Mouse (Mus musculus): ENCODE results near the gene Pbp2.

The Pbp2 gene

DNA sequence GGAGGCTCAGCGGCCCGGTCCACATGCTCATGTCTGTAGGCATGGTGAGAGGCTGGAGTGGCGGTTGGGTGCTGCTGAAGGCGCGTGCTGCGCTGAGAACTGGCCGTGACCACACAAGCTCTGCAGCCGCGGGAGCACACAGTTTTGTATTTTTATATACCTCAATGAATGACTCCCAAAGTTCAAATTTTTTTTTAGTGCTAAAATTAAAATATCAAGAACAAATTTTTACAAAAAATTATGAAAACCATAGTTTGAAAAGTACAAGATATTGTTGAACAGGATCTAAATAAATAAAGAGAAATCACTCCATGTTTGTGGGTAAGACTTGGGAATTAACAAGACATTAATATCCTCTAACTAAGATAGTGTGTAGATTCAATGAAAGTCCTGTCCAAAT, at the start of gene Pbp2:
Gene Pbp2 (minus strand): TSS at position 101 of the 400 bp plus-strand sequence.
- no peak for DNase-seq

DNA sequence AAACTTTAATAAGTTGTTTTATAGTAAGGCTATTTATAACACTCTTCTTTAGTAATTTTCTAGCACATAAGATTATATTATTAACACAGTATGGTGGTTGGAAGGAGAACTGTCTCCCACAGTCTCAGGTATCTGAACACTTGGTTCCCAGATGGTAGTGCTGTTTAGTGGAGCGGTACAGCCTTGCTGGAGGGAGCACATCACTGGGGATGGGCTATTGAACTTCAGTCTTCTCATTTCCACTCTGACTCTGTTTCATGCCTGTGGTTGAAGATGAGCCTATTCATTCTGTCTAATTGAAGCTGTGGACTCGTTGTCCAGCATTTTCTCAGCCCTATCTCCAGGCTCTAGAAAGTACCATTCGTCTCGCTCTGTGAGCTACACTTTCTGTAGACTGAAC, 44.7 kb upstream of the Pbp2 start:
- no peak for DNase-seq

DNA sequence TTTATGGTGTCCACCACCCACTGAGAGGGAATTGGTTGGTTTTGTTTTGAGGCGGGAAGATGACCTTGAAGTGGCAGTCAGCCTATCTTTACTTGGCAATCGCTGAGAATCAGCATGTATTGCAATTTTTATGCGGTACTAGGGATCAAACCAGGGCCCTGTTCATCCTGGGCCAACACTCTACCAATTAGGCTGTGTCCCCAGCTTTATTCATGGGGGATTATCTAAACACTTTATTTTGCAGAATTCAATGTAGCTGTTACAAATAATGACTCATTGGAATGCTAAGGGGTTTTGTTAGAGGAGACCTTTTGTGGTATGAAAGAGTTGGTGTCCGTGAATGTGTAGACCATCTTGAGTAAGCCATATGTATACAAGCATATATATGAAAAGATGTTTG, 42.3 kb upstream of the Pbp2 start:
- DNase-seq: no peak

DNA sequence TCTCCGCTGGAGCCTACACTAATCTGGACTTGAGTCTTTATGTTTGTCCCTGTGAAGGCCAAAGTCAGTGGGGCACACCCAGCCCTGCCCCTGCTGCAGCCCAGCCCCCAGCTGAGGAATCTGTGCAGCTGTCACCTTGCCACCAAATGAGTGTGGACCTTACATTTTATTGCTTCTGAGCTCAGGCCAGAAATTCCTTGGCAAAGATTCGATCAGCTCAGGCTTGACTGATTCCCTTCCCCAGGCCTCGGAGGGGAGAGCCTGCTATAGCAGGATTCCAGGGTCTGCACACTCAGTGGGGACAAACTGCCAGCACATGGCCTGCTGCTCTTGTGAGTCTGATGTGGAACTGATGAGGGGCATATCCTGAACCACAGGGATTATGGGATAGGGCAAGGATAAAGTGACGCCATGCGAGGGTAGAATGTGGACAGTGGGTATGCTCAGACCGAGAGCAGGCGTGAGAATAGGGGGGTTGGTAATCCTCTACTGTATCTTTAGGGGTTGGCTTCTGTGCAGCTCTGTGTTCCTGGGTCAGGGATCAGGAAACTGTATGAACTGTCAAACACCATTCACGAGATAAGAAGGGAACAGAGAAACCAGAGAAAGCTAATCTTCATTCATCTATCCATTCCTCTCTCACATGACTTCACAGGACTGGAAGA, 41.6 kb upstream of the Pbp2 start:
- peak; percentile 51 for DNase-seq

DNA sequence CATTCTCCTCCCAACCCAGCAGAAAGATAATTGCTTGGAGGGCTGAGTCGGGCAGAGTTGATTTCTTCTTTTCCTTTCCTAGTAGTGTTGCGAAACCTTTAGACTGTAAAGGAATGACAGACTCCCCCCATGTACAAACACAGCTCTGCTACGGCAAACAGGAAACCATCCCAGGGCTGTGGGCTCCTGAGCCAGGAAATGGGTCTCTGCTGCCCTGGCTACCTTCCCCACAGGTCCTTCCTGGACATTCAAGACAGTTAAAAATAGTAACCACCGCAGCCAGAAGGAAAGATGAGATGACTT, 30.8 kb upstream of the Pbp2 start:
- no peak for DNase-seq

DNA sequence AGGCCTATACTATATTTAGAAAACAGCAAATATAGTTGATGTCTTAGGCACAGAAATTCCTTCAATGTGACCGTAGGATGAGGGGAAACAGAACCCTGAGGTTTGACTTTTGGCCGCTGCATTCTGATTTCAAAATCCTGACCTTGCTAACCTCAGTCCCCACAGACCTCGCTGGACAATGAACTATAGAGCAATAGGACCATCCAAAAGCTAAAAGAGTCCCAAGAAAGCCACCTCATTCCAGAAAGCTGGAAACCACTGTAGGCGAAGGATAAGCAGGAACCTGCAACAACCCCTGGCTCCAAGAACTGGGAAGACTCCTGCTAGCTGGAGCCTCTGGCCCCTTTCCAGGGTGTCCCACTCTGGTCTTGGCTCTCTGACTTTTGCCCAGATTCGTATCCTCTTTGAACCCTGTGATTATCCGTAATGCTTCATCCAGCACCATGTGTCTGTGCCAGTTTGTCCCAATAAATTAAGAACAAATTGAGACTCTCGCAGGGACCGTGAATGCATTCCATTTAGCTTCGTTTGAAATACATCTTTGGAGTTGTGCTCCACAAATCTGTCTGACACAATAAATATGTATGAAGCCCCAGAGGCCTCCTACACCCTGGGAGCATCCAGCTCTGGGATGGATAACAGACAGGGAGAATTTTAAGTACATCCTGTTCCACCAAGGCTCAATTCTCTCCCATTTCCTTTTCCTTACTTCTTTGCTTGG, 30.3 kb upstream of the Pbp2 start:
- DNase-seq: no peak

DNA sequence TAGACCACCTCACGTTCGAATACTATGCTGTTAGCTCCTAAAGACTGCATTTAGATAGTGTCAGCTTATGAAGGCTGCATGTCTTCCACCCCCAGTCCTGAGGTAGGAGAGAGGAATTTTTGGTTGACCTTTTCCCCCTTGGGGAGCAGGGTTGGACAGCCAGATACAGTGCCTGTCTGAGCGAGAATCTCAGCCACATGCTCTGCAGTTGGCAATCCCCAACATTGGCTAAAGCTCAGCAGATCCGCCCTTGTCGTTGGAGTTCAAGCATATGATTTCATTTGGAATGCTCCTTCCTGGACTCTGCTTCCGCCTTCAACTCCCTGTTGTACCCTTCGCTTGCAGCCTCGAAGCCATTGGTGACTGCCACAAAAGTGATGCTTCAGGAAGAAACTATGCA, 26.2 kb upstream of the Pbp2 start:
- DNase-seq: no peak

DNA sequence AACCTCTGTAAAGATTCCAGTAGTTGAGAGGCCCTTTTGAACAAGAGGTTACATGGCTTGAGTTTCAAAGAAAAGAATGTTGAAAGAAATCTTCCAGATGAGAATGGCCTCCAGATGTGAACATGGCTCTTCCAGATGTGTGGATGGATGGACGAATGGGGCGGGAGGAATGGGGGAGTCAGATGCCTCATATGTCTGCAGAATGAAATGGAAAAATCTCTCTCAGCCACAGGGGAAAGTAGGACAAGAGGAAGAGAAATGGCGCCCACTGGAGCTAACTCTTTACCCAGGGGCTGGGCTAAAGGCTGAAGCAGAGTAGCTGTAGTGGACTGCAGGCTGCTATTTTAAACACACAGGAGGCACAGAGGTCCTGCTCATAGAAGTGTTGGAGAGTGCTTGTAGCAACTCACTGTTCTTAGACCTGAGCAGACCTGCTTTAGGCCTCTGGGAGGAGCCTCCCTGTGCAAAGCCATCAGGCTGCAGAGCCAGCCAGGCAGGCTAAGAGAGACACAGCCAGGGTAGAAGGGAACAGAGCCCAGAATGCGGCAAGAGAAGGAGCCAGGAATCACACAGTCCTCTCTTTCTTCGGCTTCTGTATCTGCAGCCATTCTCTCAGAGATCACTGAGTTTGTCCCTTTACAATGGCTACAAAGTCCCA, 23.9 kb upstream of the Pbp2 start:
- no peak for DNase-seq

DNA sequence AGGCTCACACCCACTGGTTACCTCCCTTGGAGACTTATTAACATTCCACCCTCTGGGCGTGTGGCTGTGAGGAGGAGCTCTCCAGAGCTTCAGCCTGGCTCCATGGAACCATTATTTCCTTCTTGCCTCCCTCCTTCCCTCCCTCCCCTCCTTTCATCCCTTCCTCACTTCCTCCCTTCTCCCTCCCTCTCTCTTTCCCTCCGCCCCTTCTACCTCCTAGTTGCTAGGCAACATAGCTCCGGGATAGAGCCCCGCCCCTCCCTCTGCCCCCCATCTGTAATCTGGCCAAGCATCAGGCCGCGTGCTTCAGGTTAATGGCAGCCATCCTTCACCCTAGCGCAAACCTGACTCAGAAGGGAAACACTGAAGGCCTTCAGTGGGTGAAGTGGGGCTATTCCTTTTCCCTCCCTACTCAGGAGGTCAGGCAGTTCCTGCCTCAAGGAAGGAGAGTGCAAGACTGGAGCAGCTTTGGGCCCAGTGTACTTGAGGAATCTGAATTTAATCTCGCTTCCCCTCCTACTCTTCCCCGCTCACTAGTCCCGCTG, 22.6 kb upstream of the Pbp2 start:
- peak; percentile 65 for DNase-seq

DNA sequence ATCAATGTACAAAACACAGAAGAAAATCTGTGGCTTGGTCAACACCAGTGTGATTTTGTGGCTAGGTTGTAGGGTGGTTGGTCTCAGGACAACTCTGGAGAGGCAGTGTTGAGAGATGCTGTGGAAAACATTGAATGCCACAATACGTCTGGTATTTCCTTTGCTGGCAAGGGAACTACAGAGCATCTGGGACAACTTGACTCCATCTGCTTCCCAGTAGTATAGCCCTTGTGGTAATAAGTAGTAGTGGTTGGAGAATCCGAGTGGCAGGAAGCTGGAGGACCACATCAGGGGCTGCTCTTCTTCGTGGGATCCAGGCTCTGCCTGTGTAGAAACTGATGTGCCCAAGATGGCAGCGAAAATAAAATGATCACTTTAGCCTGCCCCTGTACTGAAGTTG, 21.7 kb upstream of the Pbp2 start:
- DNase-seq: no peak

DNA sequence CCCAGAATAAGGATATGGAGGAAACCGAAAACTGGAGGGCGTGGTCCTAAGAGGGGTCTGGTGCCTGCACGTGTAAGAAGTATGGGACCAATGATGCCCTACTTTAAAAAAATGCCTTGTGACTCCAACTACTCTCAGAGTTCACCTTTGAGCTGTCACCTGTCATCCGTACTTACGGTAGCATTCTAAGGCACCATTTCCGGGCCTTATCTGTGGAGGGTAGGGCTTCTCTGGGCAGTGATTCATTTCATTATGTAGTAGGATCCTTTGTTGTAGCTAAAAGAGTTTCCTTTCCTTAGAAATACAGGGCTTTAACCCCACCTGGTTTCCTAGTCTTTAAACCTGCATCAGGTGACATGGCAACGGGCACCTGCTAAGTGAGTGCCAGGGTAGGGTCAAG, 16.6 kb upstream of the Pbp2 start:
- DNase-seq: no peak

DNA sequence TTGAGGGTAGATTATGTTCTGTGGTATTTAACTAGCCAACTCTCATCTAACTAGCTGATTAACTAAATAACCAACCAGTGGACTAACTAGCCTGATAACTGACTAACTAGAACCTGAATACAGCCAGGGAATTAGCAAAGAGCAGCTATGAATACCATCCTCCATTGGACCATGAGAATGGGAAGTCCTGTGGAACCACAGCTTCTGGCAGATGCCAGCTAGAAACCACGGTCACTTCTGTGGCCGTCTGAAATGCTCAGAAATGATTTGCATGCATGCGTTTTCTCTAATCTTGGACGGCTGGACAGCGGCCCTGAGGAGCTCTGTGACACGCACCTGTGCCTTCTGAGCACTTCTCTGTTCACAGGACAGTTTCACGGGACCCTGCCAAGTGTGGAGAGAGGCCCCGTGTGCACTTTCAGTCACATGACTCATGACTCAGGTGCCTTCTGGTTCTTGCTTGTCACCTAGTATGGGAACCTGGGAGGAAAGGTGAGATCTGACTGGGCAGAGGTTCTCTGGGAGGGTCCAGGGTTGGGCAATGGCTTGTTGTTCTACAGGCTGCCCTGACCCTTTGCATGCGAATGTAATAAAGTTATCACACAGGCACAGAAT, 14.6 kb upstream of the Pbp2 start:
- DNase-seq: no peak

DNA sequence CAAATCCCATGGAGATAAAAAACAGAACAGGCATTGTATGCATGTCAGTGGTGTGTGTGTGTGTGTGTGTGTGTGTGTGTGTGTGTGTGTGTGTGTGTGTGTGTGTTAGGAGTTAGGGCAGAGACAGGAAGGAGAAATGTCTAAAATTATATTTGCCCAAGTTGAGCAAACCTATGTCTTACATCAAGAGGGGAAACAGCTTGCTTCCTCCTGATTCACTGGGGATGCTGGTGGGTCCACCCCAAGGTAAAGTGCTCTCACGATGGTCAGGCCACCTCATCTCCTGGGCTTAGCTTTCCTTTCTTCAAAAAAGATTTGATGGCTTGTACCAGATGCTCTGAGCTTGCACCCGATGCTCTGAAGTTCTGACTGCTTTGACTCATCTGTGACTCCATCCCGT, 13.9 kb upstream of the Pbp2 start:
- DNase-seq: no peak

DNA sequence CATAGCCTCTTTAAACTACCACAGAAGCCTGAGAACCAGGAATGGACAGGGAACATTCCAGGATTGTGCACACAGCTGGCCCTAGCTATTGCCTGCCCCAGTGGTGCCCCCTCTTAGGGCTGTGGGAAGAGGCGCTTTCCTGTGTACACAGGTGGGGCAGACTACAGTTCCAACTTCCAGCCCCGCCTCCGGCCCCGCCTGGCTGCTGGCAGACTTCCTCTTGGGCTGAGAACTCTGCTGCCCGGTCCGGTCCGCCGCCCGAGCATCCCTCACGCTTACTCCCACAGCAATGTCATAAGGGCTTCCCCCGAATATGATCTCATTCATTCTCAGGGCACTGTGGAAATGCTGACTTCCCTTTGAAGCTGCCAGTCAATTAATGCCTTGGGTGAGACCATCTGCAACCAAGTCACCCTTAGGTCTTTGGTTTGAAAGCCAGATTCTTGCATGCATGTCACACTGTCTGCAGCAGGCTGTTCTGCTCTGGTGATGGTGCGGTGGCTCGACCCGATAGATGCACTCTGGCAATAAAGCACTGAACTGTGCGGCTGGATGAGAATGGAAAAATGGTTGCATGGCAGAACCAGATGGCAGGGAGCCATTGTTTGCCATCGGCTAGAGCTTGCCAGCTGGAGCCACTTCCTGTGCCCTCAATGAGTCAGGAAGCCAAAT, 13.2 kb upstream of the Pbp2 start:
- DNase-seq: no peak

DNA sequence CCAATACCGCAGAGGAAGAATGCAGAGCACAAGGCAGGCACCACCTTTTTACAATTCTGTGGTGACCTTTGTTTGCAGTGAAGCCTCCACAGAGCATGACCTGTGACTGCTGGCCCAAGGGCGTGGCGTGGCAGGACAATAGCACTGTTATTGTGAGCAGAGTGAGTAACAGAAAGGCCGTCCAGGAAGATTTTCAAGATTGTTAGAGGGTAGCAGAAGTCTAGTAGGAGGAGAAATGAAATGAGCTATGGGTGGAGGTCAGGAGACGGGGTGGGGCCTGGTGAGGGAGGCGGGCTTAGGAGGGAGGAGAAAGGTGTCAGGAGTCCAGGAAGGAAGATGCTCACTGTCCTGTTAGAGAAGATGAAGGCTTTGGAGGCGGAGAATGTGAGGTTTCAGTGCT, 12.5 kb upstream of the Pbp2 start:
- no peak for DNase-seq

DNA sequence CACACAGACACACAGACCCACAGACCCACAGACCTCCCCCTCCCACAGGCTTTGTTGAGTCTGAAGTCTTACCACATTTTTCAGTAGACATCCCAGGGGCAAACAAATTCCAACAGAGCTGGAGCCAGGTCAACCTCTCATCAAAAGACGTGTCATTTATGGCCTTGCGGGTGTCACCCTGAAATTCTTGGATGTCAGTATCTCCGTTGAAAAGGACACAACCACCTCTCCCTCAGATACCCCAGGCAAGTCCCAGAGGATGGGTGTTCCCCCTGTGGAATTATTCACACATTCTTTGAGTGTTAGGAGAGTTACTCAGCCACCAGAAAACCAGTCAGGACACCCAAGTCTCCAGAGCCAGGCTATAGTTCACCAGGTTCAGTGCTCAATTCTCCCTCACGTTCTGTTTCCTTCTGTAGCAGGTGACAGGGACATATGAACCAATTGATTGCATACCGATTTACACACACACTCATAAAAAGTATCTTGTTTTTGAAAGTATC, 9.3 kb upstream of the Pbp2 start:
- DNase-seq: no peak

DNA sequence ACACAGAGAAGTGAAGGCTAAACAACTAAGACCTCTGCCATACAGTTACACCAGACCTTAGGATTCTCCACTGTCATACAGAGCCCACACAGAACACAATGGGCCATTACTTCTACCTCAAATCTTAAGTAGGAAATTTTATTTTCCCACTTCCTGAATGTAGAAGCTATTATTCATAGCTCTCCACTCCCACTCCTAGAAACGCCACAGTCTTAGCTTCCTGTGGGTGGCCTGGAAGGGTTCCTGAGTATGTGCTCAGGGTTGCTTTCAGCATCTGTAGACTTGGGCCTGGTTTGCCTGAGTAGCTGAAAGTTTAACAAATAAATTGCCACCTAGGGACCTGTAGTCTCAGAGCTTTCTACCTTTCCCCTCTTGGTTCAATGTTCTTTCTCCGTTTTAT, 5.9 kb upstream of the Pbp2 start:
- no peak for DNase-seq

DNA sequence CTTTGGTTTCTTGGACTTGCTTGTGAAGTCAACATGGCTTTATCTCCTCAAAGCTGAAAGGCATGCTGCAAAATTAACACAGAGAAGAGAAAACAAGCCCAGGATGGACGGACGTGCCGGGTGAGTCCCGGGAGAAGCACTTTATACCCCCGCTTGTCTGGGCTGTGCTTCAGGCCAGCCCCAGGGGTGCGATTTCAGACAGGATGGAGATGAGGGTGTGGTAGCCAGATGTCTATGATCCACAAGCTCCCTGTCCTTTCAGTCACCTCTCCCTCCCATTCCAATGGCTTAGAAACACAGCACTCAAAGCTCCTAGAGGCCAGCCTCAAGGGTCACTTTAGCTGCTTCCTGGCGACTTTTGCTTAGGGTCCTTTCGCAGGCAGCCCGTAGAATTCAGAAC, 3.8 kb upstream of the Pbp2 start:
- no peak for DNase-seq

DNA sequence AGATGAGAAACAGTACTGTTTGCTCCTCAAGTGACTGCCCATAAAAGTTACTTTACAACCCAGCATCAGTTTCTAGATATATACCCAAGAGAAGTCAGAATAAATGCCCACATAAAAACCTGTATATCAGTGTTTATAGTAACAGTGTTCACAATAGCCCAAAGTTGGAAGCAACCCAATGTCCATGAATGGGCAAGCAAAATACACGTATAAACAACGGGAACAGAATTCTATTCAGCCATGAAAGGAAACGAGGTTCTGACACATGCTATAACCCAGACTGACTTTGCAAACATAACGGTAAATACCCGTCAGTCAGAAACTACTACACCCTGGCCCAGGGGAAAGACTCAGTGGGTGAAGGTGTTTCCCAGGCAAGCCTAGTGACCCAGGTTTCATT, 1.8 kb upstream of the Pbp2 start:
- DNase-seq: no peak

DNA sequence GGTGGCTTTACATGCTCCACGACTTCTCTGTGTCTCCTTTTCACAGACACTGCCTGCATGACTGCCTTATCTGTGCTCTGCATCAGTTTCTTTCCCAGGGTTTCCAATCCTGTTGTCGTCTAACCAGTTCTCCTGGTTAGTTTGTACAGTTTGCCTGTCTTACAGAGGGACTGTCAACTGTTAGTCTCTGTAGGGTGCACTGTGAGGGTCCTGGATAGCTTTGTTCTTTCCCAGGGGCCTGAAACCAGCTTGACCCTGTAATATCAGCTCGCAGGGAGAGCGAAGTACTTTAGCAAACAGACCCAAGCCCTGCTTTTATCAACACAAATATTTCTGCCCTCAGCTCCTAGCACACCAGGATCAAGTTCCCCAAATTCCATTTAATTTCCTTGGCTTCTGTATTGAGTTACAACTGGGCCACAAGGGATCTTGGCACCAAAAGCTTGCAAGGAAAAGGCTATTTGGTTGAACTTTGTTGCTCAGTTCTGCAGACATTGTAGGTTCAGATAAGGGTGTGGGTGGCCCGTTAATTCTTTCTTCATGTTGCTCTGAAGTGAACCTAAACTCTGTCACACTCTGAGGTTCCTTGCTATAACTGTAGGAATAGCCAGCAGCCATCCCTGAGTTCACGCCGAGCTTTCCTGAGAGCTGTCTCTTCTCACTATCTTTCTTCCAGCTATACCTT, 5.5 kb downstream of the Pbp2 start:
- no peak for DNase-seq

DNA sequence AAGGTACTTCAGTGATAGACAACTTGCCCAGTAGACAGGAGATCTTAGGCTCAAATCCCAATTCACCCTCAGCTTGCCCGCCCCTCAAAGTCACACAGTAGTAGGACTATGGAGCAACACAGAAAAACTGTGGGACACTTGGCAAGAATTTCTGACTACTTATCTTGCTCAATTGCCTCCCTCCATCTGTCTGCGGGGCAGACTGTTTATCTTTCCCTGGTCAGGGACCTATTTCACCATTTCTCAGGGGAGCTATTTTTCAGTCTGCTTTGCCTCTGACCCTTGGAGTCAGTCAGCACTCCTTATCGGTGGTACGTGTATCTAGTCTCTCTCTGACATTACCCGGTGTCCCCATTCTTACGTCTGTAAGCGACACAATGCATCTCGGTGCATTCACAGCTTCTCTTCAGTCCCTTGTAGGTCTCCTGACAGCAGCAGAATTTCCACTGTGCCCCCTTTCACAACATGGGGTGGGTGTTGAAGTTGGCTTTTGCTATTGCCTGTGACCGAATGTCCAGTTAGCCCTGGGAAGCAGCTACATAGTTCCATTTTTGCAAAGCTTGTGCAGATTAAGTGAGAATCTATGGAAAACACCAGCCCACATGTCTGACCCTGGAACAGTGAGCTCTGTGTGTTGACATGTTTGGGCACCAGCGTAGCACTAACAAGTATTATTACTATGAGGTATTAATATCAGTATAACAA, 7.6 kb downstream of the Pbp2 start:
- DNase-seq: no peak

DNA sequence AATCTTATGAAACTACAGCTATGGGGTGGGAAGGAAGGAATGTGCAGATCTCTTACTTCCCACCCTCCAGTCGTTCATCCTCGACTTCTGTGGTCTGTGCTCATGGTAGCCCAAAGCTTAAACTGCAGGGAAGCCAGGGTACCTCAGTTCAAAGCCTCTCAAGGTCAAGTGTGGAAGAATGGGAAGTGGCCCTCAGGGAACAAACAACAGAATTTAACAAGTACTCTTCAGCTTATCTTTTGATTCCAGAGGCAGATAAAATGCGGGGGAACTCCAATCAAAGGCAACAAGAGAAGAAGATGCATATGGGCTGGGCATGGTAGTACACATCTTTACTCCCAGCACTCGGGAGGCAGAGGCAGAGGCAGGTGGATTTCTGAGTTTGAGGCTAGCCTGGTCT, 9.7 kb downstream of the Pbp2 start:
- DNase-seq: no peak
